Mouse (Mus musculus): ENCODE data around the gene Cab39l. TPM values are rescaled to one million over a fixed set of nuclear protein-coding genes. Genes with fewer than 3 reads are reported as not detected.

Cab39l gene
- total and polyA plus RNA-seq, 2 experiments from 2014 or later = 7.1 to 12.9 TPM

- TF ChIP-seq CTCF (IDR thresholded peaks at IDR 0.05; ENCODE audit: low read depth) (no peak), EP300 (IDR thresholded peaks at IDR 0.05; ENCODE audit: low read depth) (no peak)
- 75% methylated on average over 4 of the region's 4 CpGs for WGBS
- H3K9ac ChIP-seq (replicated peaks; ENCODE audit: low read depth, low read length) = no peak overlapping the region
- H3K4me3 ChIP-seq (ENCODE audit: low read depth, low read length) = no peak overlapping the region
- ATAC-seq (ENCODE audit: insufficient read depth, low read depth) = no peak
- H3K27ac ChIP-seq (ENCODE audit: low read depth) = no peak overlapping the region
- H3K4me1 ChIP-seq (ENCODE audit: control insufficient read depth, insufficient read depth) = no peaks in the 10 kb centered on the region
- no peaks in the 10 kb centered on the region for H3K9me3 ChIP-seq (replicated peaks; ENCODE audit: control insufficient read depth, low read length)
- H3K4me2 ChIP-seq (ENCODE audit: low read depth, low read length) = no peak overlapping the region
- H3K36me3 ChIP-seq (replicated peaks; ENCODE audit: control insufficient read depth, insufficient read depth, low read length) = peaks cover 4% of the 10 kb centered on the region; the same call in 1 of the 2 replicates
- no peak for DNase-seq (ENCODE audit: low spot score)
- no peaks in the 10 kb centered on the region for H3K27me3 ChIP-seq (ENCODE audit: control insufficient read depth, insufficient read depth, low read length)
Measured at GRCm38 (mm10) chr14:59506139-59506538, 65.4 kb downstream of the Cab39l start.

GRCm38 (mm10) chr14:59513922-59514444 lies 73.2 kb downstream of the Cab39l start:
- H3K27ac ChIP-seq (ENCODE audit: low read depth) = no peak overlapping the region
- no peak overlapping the region for H3K9ac ChIP-seq (replicated peaks; ENCODE audit: low read depth, low read length)
- no peaks in the 10 kb centered on the region for H3K9me3 ChIP-seq (replicated peaks; ENCODE audit: control insufficient read depth, low read length)
- no peaks in the 10 kb centered on the region for H3K36me3 ChIP-seq (replicated peaks; ENCODE audit: control insufficient read depth, insufficient read depth, low read length)
- H3K4me2 ChIP-seq (ENCODE audit: low read depth, low read length) = no peak overlapping the region
- H3K4me3 ChIP-seq (ENCODE audit: low read depth, low read length) = no peak overlapping the region
- WGBS = 84% methylated on average over 6 of the region's 6 CpGs
- TF ChIP-seq CTCF (IDR thresholded peaks at IDR 0.05; ENCODE audit: low read depth) = no peak
- no peak for TF ChIP-seq EP300 (IDR thresholded peaks at IDR 0.05; ENCODE audit: low read depth)
- no peaks in the 10 kb centered on the region for H3K4me1 ChIP-seq (ENCODE audit: control insufficient read depth, insufficient read depth)
- DNase-seq (ENCODE audit: low spot score) (no peak), ATAC-seq (ENCODE audit: insufficient read depth, low read depth) (no peak)
- no peaks in the 10 kb centered on the region for H3K27me3 ChIP-seq (ENCODE audit: control insufficient read depth, insufficient read depth, low read length)

GRCm38 (mm10) chr14:59525843-59526242 lies 85.1 kb downstream of the Cab39l start:
- no peak overlapping the region for H3K9ac ChIP-seq (replicated peaks; ENCODE audit: low read depth, low read length)
- ATAC-seq (ENCODE audit: insufficient read depth, low read depth) (no peak), DNase-seq (ENCODE audit: low spot score) (no peak)
- no peaks in the 10 kb centered on the region for H3K9me3 ChIP-seq (replicated peaks; ENCODE audit: control insufficient read depth, low read length)
- 82% methylated on average over 5 of the region's 5 CpGs for WGBS
- no peaks in the 10 kb centered on the region for H3K4me1 ChIP-seq (ENCODE audit: control insufficient read depth, insufficient read depth)
- TF ChIP-seq EP300 (IDR thresholded peaks at IDR 0.05; ENCODE audit: low read depth) (no peak), CTCF (IDR thresholded peaks at IDR 0.05; ENCODE audit: low read depth) (no peak)
- peaks cover 1% of the 10 kb centered on the region; the same call in 1 of the 2 replicates for H3K36me3 ChIP-seq (replicated peaks; ENCODE audit: control insufficient read depth, insufficient read depth, low read length)
- H3K4me3 ChIP-seq (ENCODE audit: low read depth, low read length) = no peak overlapping the region
- H3K27me3 ChIP-seq (ENCODE audit: control insufficient read depth, insufficient read depth, low read length) = no peaks in the 10 kb centered on the region
- H3K4me2 ChIP-seq (ENCODE audit: low read depth, low read length) = no peak overlapping the region
- no peak overlapping the region for H3K27ac ChIP-seq (ENCODE audit: low read depth)

- no peaks in the 10 kb centered on the region for H3K4me1 ChIP-seq (ENCODE audit: control insufficient read depth, insufficient read depth)
- H3K27me3 ChIP-seq (ENCODE audit: control insufficient read depth, insufficient read depth, low read length) = no peaks in the 10 kb centered on the region
- no peaks in the 10 kb centered on the region for H3K9me3 ChIP-seq (replicated peaks; ENCODE audit: control insufficient read depth, low read length)
- H3K27ac ChIP-seq (ENCODE audit: low read depth) = no peak overlapping the region
- H3K4me3 ChIP-seq (ENCODE audit: low read depth, low read length) = no peak overlapping the region
- no peak overlapping the region for H3K4me2 ChIP-seq (ENCODE audit: low read depth, low read length)
- no peak for DNase-seq (ENCODE audit: low spot score)
- WGBS = 42% methylated on average over 1 of the region's 1 CpGs
- TF ChIP-seq CTCF (IDR thresholded peaks at IDR 0.05; ENCODE audit: low read depth) (no peak), EP300 (IDR thresholded peaks at IDR 0.05; ENCODE audit: low read depth) (no peak)
- ATAC-seq (ENCODE audit: insufficient read depth, low read depth) = no peak
- peaks cover 6% of the 10 kb centered on the region; the same call in 1 of the 2 replicates for H3K36me3 ChIP-seq (replicated peaks; ENCODE audit: control insufficient read depth, insufficient read depth, low read length)
- H3K9ac ChIP-seq (replicated peaks; ENCODE audit: low read depth, low read length) = no peak overlapping the region
Measured at GRCm38 (mm10) chr14:59530801-59531200, 90.0 kb downstream of the Cab39l start.

GRCm38 (mm10) chr14:59532986-59533385 lies 92.2 kb downstream of the Cab39l start:
- no peak for DNase-seq (ENCODE audit: low spot score)
- peaks cover 6% of the 10 kb centered on the region; the same call in 1 of the 2 replicates for H3K36me3 ChIP-seq (replicated peaks; ENCODE audit: control insufficient read depth, insufficient read depth, low read length)
- H3K4me3 ChIP-seq (ENCODE audit: low read depth, low read length) = no peak overlapping the region
- TF ChIP-seq EP300 (IDR thresholded peaks at IDR 0.05; ENCODE audit: low read depth) = no peak
- TF ChIP-seq CTCF (IDR thresholded peaks at IDR 0.05; ENCODE audit: low read depth) = no peak
- H3K4me1 ChIP-seq (ENCODE audit: control insufficient read depth, insufficient read depth) = no peaks in the 10 kb centered on the region
- H3K9ac ChIP-seq (replicated peaks; ENCODE audit: low read depth, low read length) = no peak overlapping the region
- no peaks in the 10 kb centered on the region for H3K27me3 ChIP-seq (ENCODE audit: control insufficient read depth, insufficient read depth, low read length)
- no peak overlapping the region for H3K27ac ChIP-seq (ENCODE audit: low read depth)
- WGBS = 85% methylated on average over 1 of the region's 1 CpGs
- H3K9me3 ChIP-seq (replicated peaks; ENCODE audit: control insufficient read depth, low read length) = no peaks in the 10 kb centered on the region
- no peak for ATAC-seq (ENCODE audit: insufficient read depth, low read depth)
- no peak overlapping the region for H3K4me2 ChIP-seq (ENCODE audit: low read depth, low read length)

GRCm38 (mm10) chr14:59533908-59534307 lies 93.1 kb downstream of the Cab39l start:
- Histone ChIP-seq H3K9me3 (replicated peaks; ENCODE audit: control insufficient read depth, low read length) (no peaks in the 10 kb centered on the region), H3K36me3 (replicated peaks; ENCODE audit: control insufficient read depth, insufficient read depth, low read length) (peaks cover 6% of the 10 kb centered on the region; the same call in 1 of the 2 replicates), H3K4me3 (ENCODE audit: low read depth, low read length) (no peak overlapping the region), H3K4me1 (ENCODE audit: control insufficient read depth, insufficient read depth) (no peaks in the 10 kb centered on the region), H3K9ac (replicated peaks; ENCODE audit: low read depth, low read length) (no peak overlapping the region), H3K4me2 (ENCODE audit: low read depth, low read length) (no peak overlapping the region), H3K27me3 (ENCODE audit: control insufficient read depth, insufficient read depth, low read length) (no peaks in the 10 kb centered on the region), H3K27ac (ENCODE audit: low read depth) (no peak overlapping the region)
- ATAC-seq (ENCODE audit: insufficient read depth, low read depth) = no peak
- no peak for TF ChIP-seq CTCF (IDR thresholded peaks at IDR 0.05; ENCODE audit: low read depth)
- no peak for TF ChIP-seq EP300 (IDR thresholded peaks at IDR 0.05; ENCODE audit: low read depth)
- no peak for DNase-seq (ENCODE audit: low spot score)

Data from heart, postnatal 0 days (tissue).